Mouse (Mus musculus): ENCODE data around the gene Lsm7.

DNA sequence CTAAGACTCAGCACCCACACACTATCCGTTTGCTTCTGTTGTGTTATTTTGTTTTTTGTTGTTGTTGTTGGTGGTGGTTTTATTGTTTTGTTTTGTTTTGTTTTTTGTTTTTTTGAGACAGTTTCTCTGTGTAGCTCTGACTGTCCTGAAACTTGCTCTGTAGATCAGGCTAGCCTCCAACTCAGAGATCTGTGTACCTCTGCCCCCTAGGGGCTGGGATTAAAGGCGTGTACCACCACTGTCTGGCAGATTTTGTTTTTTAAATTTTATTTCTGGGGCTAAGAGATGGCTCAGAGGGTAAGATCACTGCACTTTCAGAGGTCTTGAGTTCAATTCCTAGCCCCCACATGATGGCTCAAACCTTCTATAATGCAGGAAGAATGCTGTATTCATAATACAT is 25.9 kb upstream of the Lsm7 start:
- TF ChIP-seq CTCF (IDR thresholded peaks at IDR 0.05): no peak; the same call in 1 of the 2 replicates
- no peak for TF ChIP-seq EP300 (IDR thresholded peaks at IDR 0.05)
